Mouse (Mus musculus) embryo, embryonic 10.5 days (tissue): ENCODE results near the gene Zdhhc11.
A peak's percentile ranks its signal among the peaks of the same experiment; 100 is the strongest.

Source experiments
- DNase-seq: peaks from one replicate; pipeline ENCODE4 v3.0.0-alpha.2; 2015; ENCODE audit warnings: low spot score

Gene Zdhhc11

DNA sequence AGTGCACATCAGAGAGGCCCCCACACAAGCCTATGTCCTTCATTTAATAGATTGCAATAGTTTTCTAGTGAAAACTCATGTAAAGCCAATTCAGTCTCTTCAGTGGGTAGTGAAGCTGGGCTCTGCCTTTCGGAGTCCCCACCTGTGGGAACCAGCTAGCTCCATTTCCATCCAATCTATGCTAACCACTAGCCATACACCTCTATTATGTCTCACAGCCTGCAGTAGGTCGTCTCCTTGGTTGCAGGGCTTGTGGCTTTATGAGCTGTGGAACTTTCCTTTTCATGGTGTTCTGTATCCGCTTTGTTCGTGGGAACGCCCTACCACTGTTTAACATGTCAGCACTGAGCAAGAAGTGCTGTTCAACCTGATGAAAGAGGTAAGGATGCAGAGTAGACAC, at the start of gene Zdhhc11:
Zdhhc11 (plus strand) TSS at position 301 of the 400 bp plus-strand sequence.
- DNase-seq = no peak

DNA sequence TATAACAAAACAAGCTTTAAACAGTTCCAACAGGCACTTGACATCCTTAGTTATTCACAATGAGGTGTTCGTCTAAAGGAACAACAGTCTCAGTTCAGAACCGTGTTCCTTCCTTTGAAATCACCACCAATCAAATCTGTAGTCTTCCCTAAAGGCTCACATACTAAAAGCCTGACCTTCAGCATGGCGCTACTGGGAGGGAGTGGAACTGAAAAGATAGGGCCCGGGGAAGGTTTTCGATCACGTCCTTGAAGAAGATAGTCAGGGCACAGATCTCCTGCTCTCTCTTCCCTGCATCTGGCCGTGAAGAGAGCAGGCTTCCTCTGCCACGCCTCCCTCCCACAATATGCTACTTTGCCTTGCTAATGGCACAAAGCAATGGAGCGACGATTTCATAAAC, 31.4 kb upstream of the Zdhhc11 start:
- no peak for DNase-seq

DNA sequence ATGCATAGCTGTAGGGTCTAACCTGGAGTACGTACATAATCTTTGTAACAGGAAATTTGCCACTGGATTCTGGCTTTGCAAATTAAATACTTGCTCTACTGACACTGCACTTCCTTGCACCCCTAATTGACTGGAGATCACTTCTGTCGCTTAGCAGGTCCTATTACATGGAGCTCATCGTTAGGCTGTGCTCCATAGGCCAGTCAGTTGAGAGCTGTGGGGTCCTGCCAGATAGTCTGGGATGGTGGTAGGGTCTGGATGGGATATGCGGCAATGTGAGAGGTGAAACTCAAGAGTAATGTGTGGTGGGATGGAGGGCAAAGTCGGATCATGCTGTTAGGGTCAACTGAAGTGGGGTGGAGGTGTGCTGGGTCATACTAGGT, 26.7 kb upstream of the Zdhhc11 start:
- peak; percentile 42 for DNase-seq

DNA sequence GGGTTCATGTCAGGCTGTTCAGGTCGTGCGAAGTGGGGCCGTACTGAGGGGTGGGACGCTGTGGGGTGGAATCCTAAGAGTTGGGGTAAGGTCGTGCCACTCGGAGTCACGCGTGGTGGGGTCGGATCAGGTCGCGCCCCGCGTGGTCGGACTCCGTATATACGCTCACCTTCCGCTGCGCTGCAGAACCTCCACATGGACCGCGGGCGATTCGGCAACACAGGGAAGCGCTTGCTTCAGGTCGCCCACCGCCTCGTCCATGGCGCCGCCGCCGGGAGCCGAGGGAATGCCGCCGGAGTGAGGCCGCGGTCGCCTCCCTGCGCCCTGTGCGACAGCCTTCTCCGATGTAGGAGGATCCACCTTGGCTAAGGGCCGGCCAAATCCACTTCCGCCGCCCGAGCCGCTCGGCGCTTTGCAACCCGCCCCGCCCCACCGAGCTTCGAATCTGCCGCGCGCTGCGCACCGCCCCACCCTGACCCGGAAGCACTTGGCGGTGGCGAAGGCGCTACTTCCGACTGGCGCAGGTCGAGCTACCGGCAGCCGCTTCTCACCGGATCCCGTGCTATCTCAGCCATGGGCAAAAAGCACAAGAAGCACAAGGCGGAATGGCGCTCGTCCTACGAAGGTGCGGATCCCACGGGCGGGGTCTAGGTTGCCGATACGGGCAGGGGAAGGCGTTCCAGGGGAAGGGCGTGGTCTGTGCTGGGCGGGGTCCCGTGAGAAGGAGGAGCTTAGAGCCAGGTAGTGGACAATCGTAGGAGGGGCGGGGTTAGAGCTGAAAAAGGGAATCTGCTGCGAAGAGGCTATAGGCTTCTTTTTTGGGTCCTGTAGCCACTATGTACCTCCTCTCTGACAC, 26.1 kb upstream of the Zdhhc11 start, which contains the start of the genes Trip13 and Brd9:
Trip13 (minus strand) TSS at position 464 of the 856 bp plus-strand sequence.
Brd9 (plus strand) TSS at position 491 of the 856 bp plus-strand sequence.
- peak; percentile 94 for DNase-seq

GRCm38 (mm10) chr13:73938177-73938560, 25.5 kb upstream of the Zdhhc11 start:
- no peak for DNase-seq

GRCm38 (mm10) chr13:73939101-73939500, 24.6 kb upstream of the Zdhhc11 start:
- DNase-seq = no peak

- no peak for DNase-seq
These were observed 19.0 kb upstream of the Zdhhc11 start for GRCm38 (mm10) chr13:73944606-73945005.

- no peak for DNase-seq
These were observed 10.0 kb upstream of the Zdhhc11 start for GRCm38 (mm10) chr13:73953551-73954130.

DNA sequence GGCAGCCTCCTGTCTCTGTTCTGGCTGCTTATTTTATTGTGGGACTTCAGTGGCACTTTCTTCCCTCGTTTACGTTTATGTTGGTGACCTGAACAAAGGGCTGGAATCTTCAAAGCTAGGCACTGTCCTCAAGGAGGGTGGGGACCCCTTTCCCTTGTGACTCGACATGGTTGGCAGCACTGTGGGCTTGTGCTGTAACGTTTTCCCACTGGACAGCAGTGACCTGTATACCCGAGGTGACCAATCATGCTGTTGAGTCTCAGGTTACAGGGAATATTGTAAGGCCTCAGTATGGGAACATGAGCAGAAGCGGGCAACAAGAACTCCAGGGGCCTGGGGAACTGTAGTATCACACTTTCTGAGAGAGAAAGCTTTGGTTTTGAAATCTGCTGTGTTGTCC, 9.0 kb upstream of the Zdhhc11 start:
- DNase-seq = no peak

- DNase-seq = no peak
These were observed 8.1 kb upstream of the Zdhhc11 start for GRCm38 (mm10) chr13:73955531-73955930.

GRCm38 (mm10) chr13:73960117-73960652, 3.5 kb upstream of the Zdhhc11 start:
- DNase-seq = no peak

GRCm38 (mm10) chr13:73961177-73961576, 2.5 kb upstream of the Zdhhc11 start:
- DNase-seq = no peak

DNA sequence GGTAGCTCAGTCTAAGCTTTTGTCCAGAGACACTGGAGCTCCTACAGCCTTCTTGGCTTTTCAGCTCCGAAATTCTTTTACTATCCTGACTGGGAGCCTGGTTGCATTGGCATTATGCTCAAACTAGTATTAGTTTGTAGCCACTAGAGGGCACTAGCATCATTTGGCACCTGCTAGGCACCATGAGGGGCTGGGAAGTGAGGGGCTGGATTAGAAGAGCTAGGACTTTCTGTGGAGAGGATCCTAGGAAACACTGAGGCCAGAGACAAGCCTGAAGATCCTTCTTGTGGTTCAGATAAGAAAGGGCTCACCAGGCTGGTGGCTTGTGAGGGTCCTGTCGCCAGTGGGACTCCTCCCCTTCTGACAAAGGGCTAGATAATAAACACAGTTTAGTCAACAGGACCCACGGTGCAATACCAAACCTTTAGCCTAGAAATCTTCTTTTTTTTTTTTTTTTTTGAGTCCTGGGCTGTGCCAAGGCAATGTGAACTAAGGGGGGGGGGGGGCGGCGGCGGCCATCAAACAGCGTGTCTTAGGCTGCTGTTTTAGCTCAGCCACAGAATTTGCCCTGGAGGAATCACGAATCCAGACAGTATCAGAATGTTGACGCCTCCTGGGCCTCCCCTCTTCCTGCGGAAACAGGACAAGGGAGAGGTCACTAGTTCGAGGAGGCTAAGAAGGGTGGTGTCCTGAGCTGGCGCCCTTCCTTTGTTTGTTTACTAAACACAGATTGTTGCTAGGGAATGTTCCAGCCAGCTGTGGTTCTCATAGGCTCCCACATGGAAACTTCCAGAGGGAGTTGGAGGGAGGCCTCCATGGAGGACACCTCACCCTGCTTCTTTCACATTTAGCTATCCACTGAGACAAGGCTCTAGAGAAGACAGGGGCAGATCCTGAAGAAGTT, 7.1 kb downstream of the Zdhhc11 start:
- peak; percentile 91 for DNase-seq

DNA sequence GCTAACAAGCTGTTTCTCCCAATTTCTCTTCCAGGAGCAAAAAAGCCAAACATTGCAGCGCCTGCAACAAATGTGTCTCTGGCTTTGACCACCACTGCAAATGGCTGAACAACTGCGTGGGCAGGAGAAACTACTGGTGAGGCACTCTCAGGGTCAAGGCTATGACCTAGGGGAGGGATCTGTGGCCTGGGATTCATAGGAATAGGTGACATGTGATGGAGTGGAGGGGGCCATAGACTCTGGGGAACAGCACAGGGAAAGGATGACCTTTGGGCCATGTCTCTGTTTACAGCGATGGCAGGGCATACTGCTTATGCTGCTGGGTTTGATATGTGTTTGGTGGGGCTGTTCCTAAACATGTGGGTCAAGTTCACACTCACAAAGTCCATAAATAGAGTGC, 10.9 kb downstream of the Zdhhc11 start:
- DNase-seq = no peak

DNA sequence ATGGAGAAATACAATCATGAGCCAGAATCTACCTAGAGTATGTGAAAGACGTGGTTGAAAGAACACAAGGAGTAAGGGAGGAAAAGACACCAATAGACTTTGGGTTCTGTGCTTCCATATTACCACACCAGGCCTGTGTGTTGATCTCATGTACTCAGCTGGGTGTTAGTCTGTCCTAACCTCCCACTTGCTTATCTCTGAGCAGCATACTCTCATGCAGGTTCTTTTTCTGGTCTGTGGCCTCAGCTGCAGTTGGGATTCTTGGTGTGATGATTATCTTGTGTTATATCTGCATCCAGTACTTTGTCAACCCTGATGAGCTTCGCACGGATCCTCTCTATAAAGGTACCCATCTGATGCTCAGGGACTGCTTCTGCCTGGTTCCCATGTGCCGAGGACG, 13.3 kb downstream of the Zdhhc11 start:
- DNase-seq = no peak

DNA sequence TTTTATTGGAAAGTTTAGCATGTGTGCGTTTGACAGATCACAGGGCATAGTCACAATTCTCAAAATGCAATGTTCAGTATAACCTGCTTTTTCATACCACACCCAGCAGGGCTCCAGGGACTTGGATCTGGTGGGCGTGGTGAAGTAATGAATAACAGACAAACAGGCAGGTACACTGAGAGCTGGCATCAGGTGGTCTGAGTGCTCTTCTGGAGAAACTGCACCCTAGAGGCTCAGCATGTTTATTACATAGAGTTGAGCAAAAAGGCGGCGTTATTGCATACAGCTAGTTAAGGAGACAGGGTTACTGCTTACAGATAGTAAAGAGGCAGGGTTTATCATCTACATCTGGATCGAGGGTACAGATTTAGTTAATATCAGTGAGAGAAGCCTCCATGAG, 26.7 kb downstream of the Zdhhc11 start:
- no peak for DNase-seq

- no peak for DNase-seq
These were observed 27.1 kb downstream of the Zdhhc11 start for GRCm38 (mm10) chr13:73990761-73991160.

GRCm38 (mm10) chr13:73991267-73991666, 27.6 kb downstream of the Zdhhc11 start:
- no peak for DNase-seq

- DNase-seq = no peak
These were observed 32.8 kb downstream of the Zdhhc11 start for GRCm38 (mm10) chr13:73996456-73996855.

DNA sequence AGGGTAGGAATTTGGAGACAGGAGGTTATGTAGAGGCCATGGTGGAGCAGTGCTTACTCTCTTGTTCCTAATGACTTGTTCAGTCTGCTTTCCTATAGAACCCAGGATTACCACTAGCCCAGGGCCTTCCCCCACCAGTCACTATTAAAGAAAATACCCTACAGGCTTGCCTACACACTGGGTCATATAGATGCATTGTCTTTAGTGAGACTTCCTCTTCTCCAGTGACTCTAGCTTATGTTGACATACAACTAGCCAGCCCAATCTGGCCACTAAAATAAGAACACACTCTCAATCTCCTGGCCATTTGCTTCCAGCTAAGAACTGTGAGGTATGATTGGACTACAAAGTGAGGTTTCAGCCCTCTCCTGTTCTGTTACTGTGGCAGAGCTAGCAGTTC, 36.9 kb downstream of the Zdhhc11 start:
- no peak for DNase-seq

GRCm38 (mm10) chr13:74000961-74001360, 37.3 kb downstream of the Zdhhc11 start:
- no peak for DNase-seq

DNA sequence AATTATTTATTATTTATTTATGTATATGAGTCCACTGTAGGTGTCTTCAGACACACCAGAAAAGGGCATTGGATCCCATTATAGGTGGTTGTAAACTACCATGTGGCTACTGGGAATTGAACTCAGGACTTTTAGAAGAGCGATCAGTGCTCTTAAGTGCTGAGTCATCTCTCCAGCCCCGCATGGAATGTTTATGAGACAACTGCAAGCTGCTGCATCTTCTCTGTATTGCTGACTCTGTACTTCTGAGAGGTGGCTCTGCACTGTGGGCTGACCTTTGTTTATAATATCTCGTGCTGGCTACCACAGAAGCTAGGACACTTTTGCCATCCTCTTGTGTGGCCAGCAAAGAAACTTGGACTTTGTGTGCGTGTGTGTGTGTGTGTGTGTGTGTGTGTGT, 37.8 kb downstream of the Zdhhc11 start:
- no peak for DNase-seq
